Mouse (Mus musculus) kidney, postnatal 0 days (tissue): Measurements from ENCODE around the gene Ern1. TPM values are rescaled to one million over a fixed set of nuclear protein-coding genes. Genes with fewer than 3 reads are reported as not detected.
A peak's percentile ranks its signal among the peaks of the same experiment; 100 is the strongest.

Experiments
- ATAC-seq: fragments of 200-750 bp; cut with Nextera tagmentation; replicated peaks from 2 replicates; pipeline ENCODE4 v1.8.0; 2017; ENCODE audit warnings: low read depth, moderate number of reproducible peaks, moderate TSS enrichment, moderate library complexity; ENCODE audit not compliant: low FRiP score
- DNase-seq: peaks from one replicate; pipeline ENCODE4 v3.0.0-alpha.2; 2016; ENCODE audit warnings: low spot score
- H3K27ac ChIP-seq: fragments of 300-500 bp; sonication (generic); 2 replicates; pipeline ENCODE4 v1.5.1; 2014; ENCODE audit warnings: mild to moderate bottlenecking
- H3K27me3 ChIP-seq: fragments of 300-500 bp; sonication (generic); 2 replicates; pipeline ENCODE4 v1.6.1; 2014; ENCODE audit warnings: low read length, mixed read lengths; ENCODE audit not compliant: insufficient read depth
- H3K36me3 ChIP-seq: fragments of 300-500 bp; sonication (generic); 2 replicates; pipeline ENCODE4 v1.6.1; 2014; ENCODE audit warnings: low read length, mixed read lengths; ENCODE audit not compliant: insufficient read depth
- H3K4me1 ChIP-seq: fragments of 300-500 bp; sonication (generic); replicated peaks from 2 replicates; pipeline ENCODE4 v1.6.1; 2014; ENCODE audit warnings: antibody characterized with exemption, low read length, mixed read lengths; ENCODE audit not compliant: insufficient read depth
- H3K4me2 ChIP-seq: fragments of 300-500 bp; sonication (generic); 2 replicates; pipeline ENCODE4 v1.6.1; 2014; ENCODE audit warnings: mild to moderate bottlenecking, low read length, moderate library complexity, mixed read lengths
- H3K4me3 ChIP-seq: fragments of 300-500 bp; sonication (generic); replicated peaks from 2 replicates; pipeline ENCODE4 v1.5.1; 2014; ENCODE audit warnings: low read depth, low read length
- H3K9ac ChIP-seq: fragments of 300-500 bp; sonication (generic); 2 replicates; pipeline ENCODE4 v1.6.1; 2014; ENCODE audit warnings: low read depth, low read length
- H3K9me3 ChIP-seq: fragments of 300-500 bp; sonication (generic); replicated peaks from 2 replicates; pipeline ENCODE4 v1.6.1; 2016; ENCODE audit warnings: low read length, inconsistent platforms, mixed read lengths
- CTCF ChIP-seq: IDR thresholded peaks from 2 replicates; pipeline ENCODE4 v1.5.1; 2016; ENCODE audit warnings: antibody characterized with exemption, low read depth, mild to moderate bottlenecking, moderate library complexity
- WGBS: fragments of 180-500 bp; shearing (Covaris S2); extraction: QIAGEN DNeasy Blood & Tissue Kit; methylation state at CpG from one replicate; pipeline ENCODE4 v1.1.7; 2014; 5-methylcytosine and 5-hydroxymethylcytosine counted together
- polyA plus RNA-seq: library from polyadenylated mRNA; unstranded; fragments of >200 nt; fragmentation: Nextera tagmentation; extraction: Ambion mirVana; gene quantifications from 2 replicates; pipeline ENCODE4 v1.2.1, GENCODE M21; 2015

Gene Ern1
- polyA plus RNA-seq, 1 experiment from 2014 or later, result 3.3 TPM

- peak; percentile 45 for TF ChIP-seq CTCF
- no peaks in the 10 kb centered on the region for H3K27me3 ChIP-seq
- H3K4me3 ChIP-seq, result no peak overlapping the region
- H3K27ac ChIP-seq, result no peak overlapping the region
- H3K9ac ChIP-seq, result no peak overlapping the region
- 0 out of 2 replicates have a peak, but pooled peaks cover 6% of the 10 kb centered on the region for H3K4me1 ChIP-seq
- H3K36me3 ChIP-seq, result 0 out of 2 replicates have a peak, but pooled peaks cover 7% of the 10 kb centered on the region
- WGBS, result 87% methylated on average over 6 of the region's 6 CpGs
- no peak for ATAC-seq
- no peaks in the 10 kb centered on the region for H3K9me3 ChIP-seq
- no peak overlapping the region for H3K4me2 ChIP-seq
- no peak for DNase-seq
These were observed 18.6 kb upstream of the Ern1 start for GRCm38 (mm10) chr11:106506211-106506610.

GRCm38 (mm10) chr11:106504129-106504528 lies 16.5 kb upstream of the Ern1 start:
- no peak for DNase-seq
- Histone ChIP-seq H3K9ac (no peak overlapping the region), H3K36me3 (0 out of 2 replicates have a peak, but pooled peaks cover 5% of the 10 kb centered on the region), H3K4me1 (0 out of 2 replicates have a peak, but pooled peaks cover 6% of the 10 kb centered on the region), H3K4me3 (no peak overlapping the region), H3K27ac (no peak overlapping the region), H3K4me2 (no peak overlapping the region), H3K27me3 (no peaks in the 10 kb centered on the region), H3K9me3 (no peaks in the 10 kb centered on the region)
- no peak for TF ChIP-seq CTCF
- no peak for ATAC-seq

GRCm38 (mm10) chr11:106503425-106503717 lies 15.7 kb upstream of the Ern1 start:
- H3K4me3 ChIP-seq, result no peak overlapping the region
- 68% methylated on average over 4 of the region's 4 CpGs for WGBS
- no peak overlapping the region for H3K9ac ChIP-seq
- ATAC-seq (no peak), DNase-seq (no peak)
- TF ChIP-seq CTCF, result no peak
- H3K27ac ChIP-seq, result no peak overlapping the region
- no peaks in the 10 kb centered on the region for H3K27me3 ChIP-seq
- no peak overlapping the region for H3K4me2 ChIP-seq
- H3K9me3 ChIP-seq, result no peaks in the 10 kb centered on the region
- no peaks in the 10 kb centered on the region for H3K36me3 ChIP-seq
- 0 out of 2 replicates have a peak, but pooled peaks cover 6% of the 10 kb centered on the region for H3K4me1 ChIP-seq

- Histone ChIP-seq H3K27me3 (no peaks in the 10 kb centered on the region), H3K9ac (no peak overlapping the region), H3K27ac (no peak overlapping the region), H3K4me1 (0 out of 2 replicates have a peak, but pooled peaks cover 6% of the 10 kb centered on the region), H3K9me3 (no peaks in the 10 kb centered on the region), H3K36me3 (no peaks in the 10 kb centered on the region), H3K4me2 (no peak overlapping the region), H3K4me3 (no peak overlapping the region)
- DNase-seq (no peak), ATAC-seq (no peak)
- TF ChIP-seq CTCF, result no peak
- 49% methylated on average over 13 of the region's 13 CpGs for WGBS
These were observed 15.2 kb upstream of the Ern1 start for GRCm38 (mm10) chr11:106502631-106503424.

GRCm38 (mm10) chr11:106502159-106502505 lies 14.5 kb upstream of the Ern1 start:
- Histone ChIP-seq H3K27ac (peak overlapping the region; percentile 98; the same call in 1 of the 2 replicates), H3K4me1 (0 out of 2 replicates have a peak, but pooled peaks cover 6% of the 10 kb centered on the region), H3K4me3 (no peak overlapping the region), H3K4me2 (peak overlapping the region; percentile 86; the same call in 1 of the 2 replicates), H3K9me3 (no peaks in the 10 kb centered on the region), H3K36me3 (no peaks in the 10 kb centered on the region), H3K27me3 (no peaks in the 10 kb centered on the region), H3K9ac (peak overlapping the region; percentile 95; the same call in 1 of the 2 replicates)
- no peak for TF ChIP-seq CTCF
- DNase-seq, result no peak
- ATAC-seq, result no peak

- Histone ChIP-seq H3K36me3 (no peaks in the 10 kb centered on the region), H3K4me1 (0 out of 2 replicates have a peak, but pooled peaks cover 6% of the 10 kb centered on the region), H3K4me3 (peak overlapping the region; percentile 88), H3K27ac (peak overlapping the region; percentile 98), H3K4me2 (peak overlapping the region; percentile 86), H3K9ac (peak overlapping the region; percentile 95), H3K27me3 (no peaks in the 10 kb centered on the region), H3K9me3 (no peaks in the 10 kb centered on the region)
- no peak; the same call in 1 of the 2 replicates for TF ChIP-seq CTCF
- DNase-seq (peak; percentile 90), ATAC-seq (peak; percentile 70)
- WGBS, result 2% methylated on average over 22 of the region's 22 CpGs
These were observed 13.9 kb upstream of the Ern1 start for GRCm38 (mm10) chr11:106501308-106502158.
